Mouse (Mus musculus) v-Abl transformed pro-B cells (cell line): ENCODE results near the gene Aarsd1.
"Not testable (repeated sequence)": the region's sequence is repeated elsewhere in the genome, so short reads cannot be mapped to it uniquely, and the experiment has no call there.

ENCODE experiments used
- in situ Hi-C, 2 experiments: fragments of 400-800 bp; cut with MboI; formaldehyde crosslinking; loops; one replicate each; pipeline ENCODE4 v1.15.1; 2025; ENCODE audit not compliant: unreplicated experiment in 2 of 2

Gene Aarsd1

DNA sequence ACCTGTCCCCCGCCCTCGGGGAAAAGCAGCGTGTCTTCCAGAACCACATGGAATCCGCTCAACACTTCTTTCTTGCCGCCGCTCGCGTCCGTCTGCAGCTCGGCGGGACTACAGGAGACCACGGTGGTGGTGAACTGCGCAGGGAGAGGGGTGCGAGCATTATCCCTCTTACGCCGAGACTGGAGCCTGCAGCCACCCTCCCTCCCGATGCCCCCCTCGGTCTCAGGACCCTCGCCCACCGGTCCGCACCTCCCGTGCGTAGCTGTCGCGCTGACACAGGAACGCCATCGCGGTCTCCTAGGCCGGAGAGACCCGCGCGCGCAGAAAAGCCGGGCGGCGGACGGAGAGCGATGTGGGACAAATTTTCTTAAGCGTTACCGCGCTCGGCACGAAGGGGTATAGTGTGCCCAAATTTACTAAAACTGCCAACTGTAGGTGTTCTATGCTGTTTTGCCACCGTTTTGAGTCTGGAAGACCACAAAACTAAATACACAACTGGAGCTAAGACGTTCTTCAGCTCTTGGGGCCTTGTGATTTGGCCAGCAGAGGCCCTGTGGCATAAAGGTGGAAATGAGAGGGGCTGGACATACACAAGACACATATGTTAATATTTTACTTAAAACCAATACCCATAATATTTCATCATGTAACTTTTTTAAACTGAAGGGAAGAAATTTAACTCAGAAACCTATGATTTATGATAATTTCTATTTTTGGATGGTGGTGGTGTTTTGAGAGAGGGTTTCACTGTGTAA is at the start of gene Aarsd1:
Gene Aarsd1, minus strand, starts transcription at position 515 of the 755 bp plus-strand sequence.
- in situ Hi-C loops = no loop called here

DNA sequence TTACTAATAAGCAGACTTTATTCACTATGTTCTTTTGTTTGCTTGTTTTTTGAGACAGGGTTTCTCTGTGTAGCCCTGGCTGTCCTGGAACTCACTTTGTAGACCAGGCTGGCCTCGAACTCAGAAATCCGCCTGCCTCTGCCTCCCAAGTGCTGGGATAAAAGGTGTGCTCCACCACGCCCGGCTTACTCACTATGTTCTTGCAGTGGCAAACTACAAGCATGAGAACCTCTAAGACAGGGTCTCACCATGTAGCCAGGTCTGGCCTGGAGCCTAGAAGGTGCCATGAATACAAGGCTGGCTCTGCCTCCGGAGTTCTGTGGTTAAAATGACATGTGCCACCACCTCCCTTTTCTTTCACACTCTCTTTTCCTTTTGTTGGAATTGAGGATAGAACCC is 49.1 kb upstream of the Aarsd1 start:
- in situ Hi-C loops = not testable (repeated sequence)

DNA sequence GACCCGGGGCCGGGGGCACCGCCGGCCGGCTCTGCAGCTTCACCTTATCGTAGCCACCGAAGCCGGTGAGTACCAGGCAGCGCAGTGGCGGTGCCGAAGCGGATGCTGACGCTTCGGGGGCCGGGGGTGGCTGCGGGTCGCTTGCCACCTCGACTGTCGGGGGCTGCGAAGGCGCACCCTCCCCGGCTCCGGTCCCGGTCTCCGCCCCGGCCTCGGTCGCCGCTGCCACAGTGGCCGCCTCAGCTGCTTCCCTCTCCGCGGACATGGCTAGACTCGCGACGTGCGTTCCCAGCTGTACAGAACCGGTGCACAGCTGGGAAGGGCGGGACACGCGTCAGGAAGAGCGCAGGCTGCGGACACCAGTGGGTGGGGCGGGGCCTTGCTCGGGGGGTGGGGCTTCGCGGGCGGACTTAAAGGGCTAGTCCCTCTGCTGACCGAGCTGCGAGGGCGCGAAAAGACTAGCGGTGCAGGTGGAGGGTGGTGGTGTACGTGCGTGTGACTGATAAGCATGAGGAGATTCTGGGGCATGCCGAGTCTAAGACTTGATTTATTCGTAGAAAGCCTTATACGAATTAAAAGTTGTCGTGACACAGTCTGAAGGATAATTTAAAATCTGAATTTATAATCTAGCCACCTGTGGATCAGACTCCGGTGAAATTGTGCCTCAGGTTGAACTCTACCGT is 48.6 kb upstream of the Aarsd1 start, which contains the start of gene Vat1:
Gene Vat1, minus strand, starts transcription at position 362 of the 683 bp plus-strand sequence.
- in situ Hi-C loops = no loop called here

- in situ Hi-C loops = no loop called here
Observed at GRCm38 (mm10) chr11:101465101-101465868, 47.9 kb upstream of the Aarsd1 start.

- in situ Hi-C loops = loop anchor here (5.0 kb wide), 2 partner anchors 83 to 98 kb away; no protein-coding TSS in a partner anchor
Observed at GRCm38 (mm10) chr11:101464211-101465100, 47.0 kb upstream of the Aarsd1 start, which contains the start of gene Rnd2. Gene Rnd2 (plus strand): TSS chr11:101464999.

DNA sequence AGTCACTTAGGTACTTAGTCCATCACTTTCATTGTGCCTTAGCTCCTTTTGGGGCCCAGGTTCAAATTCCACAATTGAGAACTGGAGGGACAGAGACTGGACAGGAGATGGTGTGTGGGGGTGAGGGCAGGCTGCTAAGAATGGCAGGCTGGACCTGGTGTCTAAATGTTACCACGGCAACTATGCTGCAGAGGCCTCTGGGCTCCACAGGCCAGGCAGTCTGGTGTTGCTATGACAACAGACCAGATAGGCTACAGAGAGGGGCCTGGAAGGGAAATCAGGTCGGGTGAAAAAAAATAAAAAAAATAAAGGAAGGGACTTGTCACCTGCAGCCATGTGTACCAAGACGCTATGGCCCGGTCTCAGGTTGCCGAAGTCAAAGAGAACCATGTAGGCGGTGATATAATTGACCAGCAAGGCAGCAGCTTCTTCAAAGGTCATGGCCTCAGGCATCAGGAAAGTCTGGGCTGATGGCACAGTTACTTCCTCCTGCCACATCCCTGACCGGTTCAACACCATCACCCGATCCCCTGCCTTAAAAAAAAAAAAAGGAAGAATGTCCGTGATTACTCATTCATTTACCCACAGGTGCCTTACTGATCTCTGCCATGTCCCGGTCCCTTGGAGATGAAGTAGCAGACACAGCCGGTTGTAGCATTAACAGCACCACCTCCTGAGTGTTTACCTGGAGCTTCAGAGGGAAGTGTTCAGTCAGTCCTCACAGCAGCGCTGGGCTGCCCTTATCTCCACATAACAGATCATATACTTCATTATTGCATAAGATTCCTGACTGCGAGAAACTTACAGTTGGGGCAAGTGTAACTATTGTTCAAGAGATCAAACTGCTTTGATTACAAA is 45.4 kb upstream of the Aarsd1 start:
- in situ Hi-C loops = loop anchor here (5.0 kb wide), 2 partner anchors 84 to 99 kb away; no protein-coding TSS in a partner anchor

DNA sequence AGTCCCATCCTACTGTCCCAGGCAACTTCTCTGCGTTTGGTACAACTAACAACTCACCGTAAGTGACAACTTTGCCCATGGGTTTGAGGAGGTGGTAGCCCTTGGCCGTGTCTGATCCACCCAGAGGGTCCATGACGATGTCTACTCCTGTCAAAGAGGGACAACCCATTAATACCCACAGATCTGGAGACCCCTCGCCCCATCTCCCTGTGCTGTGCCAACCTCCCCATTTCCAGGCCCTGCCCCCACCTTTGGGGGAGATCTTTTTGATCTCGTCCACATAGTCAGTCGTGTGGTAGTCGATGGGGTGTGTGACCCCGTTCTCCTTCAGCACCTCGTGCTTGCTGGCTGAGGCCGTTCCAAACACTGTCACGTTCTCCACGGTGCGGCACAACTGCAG is 44.7 kb upstream of the Aarsd1 start:
- in situ Hi-C loops = loop anchor here (5.0 kb wide), 2 partner anchors 85 to 100 kb away; no protein-coding TSS in a partner anchor

DNA sequence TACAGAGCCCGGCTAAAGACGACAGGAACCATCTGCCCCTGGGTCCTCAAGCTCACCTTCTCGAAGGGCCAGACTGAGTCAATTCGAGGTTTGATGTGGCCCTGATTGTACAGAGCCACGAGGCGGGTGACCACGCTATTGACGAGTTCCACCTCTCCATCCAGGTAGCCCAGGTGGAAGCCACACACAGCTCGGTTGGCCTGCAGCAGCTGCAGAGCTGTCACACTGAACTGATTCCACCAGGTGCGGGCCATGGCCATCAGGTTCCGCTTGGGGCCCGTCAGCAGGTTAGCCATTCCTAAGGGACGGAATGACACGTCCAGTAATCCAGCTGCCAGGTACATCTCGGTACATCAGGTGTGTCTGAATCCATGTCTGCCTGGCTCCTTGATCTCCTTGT is 42.9 kb upstream of the Aarsd1 start:
- in situ Hi-C loops = loop anchor here (5.0 kb wide), 2 partner anchors 87 to 102 kb away; no protein-coding TSS in a partner anchor

DNA sequence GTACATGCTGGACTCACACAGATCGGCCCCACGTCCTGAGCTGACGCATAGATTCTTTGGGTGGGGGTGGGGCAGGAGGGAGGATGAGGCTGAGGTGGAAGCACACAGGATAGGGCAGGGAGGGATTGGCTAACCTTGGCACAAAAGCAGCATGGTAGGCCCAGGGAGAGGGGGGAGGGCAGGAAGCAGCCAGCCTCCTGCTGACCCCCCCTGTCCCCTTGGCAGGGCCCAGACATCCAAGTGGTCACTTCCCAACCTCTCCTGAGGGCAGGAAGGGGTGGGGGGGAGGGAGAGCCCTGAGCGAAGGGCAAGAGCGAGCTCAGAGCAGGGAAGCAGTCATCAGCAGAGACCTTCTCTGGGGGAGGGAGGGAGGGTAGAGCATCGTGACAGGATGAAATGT is 42.3 kb upstream of the Aarsd1 start:
- in situ Hi-C loops = loop anchor here (5.0 kb wide), 2 partner anchors 88 to 103 kb away; no protein-coding TSS in a partner anchor

DNA sequence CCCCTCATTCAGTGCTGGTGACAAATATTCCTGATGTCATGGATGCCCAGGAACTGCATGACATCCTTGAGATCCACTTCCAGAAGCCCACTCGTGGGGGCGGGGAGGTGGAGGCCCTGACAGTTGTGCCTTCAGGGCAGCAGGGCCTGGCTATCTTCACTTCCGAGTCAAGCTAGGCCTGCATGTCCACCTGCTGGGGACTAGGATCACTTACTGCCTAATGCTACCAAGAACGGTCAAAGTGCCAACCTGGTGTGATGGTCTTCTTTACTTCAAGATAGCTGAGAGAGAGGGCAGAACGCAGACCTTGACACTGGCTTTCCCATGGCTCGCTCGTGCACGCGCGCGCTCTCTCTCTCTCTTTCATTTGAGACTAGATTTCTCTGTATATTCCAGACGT is 40.8 kb upstream of the Aarsd1 start:
- in situ Hi-C loops = no loop called here

DNA sequence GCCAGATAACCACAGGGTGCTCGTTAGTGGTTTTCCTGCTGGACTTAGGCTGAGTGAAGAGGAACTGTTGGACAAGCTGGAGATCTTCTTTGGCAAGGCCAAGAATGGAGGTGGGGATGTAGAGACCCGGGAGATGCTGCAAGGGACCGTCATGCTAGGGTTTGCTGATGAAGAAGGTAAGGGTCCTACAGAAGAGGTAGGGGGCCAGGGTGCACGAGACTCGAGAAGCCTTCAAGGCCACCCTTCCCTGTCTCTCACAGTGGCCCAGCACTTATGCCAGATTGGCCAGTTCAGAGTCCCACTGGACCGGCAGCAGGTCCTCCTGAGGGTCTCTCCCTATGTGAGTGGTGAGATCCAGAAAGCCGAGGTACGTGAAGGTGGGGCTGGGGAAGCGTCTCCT is 40.2 kb upstream of the Aarsd1 start:
- in situ Hi-C loops = no loop called here

- in situ Hi-C loops = no loop called here
Observed at GRCm38 (mm10) chr11:101455627-101456026, 38.2 kb upstream of the Aarsd1 start.

GRCm38 (mm10) chr11:101454702-101455101 is 37.3 kb upstream of the Aarsd1 start:
- in situ Hi-C loops = no loop called here

- in situ Hi-C loops = no loop called here
Observed at GRCm38 (mm10) chr11:101452093-101452774, 34.8 kb upstream of the Aarsd1 start.

- in situ Hi-C loops = no loop called here
Observed at GRCm38 (mm10) chr11:101451536-101451935, 34.1 kb upstream of the Aarsd1 start.

DNA sequence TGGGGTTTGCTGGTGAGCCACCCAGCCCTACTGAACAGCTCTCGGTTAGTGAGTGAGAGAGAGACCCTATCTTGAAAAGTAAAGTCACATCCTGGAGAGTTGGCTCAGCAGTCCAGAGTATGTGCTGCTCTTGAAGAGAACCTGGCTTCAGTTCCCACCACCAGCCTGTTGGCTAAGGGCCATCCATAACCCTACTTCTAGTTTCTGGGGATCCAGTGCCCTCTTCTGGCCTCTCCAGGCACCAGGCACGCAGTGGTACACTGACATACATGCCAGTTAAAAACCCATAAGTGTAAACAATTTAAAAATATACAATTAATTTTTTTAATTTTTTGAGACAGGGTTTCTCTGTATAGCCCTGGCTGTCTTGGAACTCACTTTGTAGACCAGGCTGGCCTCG is 33.0 kb upstream of the Aarsd1 start:
- in situ Hi-C loops = no loop called here

DNA sequence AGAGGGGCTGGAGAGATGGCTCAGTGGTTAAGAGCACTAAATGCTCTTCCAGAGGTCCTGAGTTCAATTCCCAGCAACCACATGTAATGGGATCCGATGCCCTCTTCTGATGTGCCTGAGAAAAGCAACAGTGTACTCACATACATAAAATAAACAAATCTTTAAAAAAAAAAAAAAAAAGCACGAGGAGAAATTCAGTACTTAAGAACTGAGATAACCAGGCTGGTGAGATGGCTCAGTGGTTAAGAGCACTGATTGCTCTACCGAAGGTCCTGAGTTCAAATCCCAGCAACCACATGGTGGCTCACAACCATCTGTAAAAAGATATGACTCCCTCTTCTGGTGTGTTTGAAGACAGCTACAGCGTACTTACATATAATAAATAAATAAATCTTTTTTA is 32.2 kb upstream of the Aarsd1 start:
- in situ Hi-C loops = loop anchor here in 1 of 2 experiments (25.0 kb wide), 1 partner anchor 362 kb away; the partner anchor contains the start of genes Coasy, Hsd17b1, Mlx and Psmc3ip

- in situ Hi-C loops = loop anchor here in 1 of 2 experiments (25.0 kb wide), 1 partner anchor 362 kb away; the partner anchor contains the start of genes Coasy, Hsd17b1, Mlx and Psmc3ip
Observed at GRCm38 (mm10) chr11:101448899-101449298, 31.5 kb upstream of the Aarsd1 start.
